Mouse (Mus musculus) urinary bladder, postnatal 0 days (tissue): ENCODE measurements around the gene Pemt. TPM values are rescaled to one million over a fixed set of nuclear protein-coding genes. Genes with fewer than 3 reads are reported as not detected.

Experiments
- polyA plus RNA-seq: library from polyadenylated mRNA; unstranded; fragments of >200 nt; fragmentation: Nextera tagmentation; extraction: Ambion mirVana; gene quantifications from 2 replicates; pipeline ENCODE4 v1.2.1, GENCODE M21; 2015

The Pemt gene
- 6.9 and 8.5 TPM in 2 replicates for polyA plus RNA-seq

GRCm38 (mm10) chr11:60046058-60046735, at the start of gene Pemt:
Gene Pemt (minus strand): TSS chr11:60046489.

DNA sequence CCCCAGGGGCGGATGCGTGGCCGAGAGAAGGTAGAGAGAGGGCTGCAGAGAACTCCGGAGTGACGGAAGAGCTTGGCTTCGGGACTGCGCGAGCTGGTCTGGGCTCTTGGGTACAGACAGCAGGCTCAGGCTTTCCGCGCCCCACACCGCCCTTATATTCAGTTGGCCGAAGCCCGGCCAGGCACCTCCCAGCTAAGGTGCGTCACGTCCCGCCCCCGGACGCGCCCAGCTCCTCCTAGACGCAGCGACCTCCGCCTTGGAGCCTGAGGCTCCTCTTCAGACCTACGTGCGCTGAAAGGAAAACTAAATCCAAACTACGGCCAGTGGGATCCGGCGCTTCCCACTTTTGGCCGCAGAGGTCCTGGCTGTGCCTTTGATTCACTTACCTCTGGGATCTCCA, 81.5 kb downstream of the Pemt start, which contains the start of gene Rasd1:
Gene Rasd1, minus strand, starts transcription at position 127 of the 400 bp plus-strand sequence.

GRCm38 (mm10) chr11:59947752-59948400, 98.4 kb downstream of the Pemt start, which contains the start of gene Med9:
Gene Med9 (plus strand): TSS chr11:59948206.

Other genes starting within 250 kb of the Pemt start
- 15.5 and 19.9 TPM in 2 replicates for gene Flcn, start 236.5 kb downstream of the Pemt start, polyA plus RNA-seq
- gene Nt5m, start 207.0 kb downstream of the Pemt start, polyA plus RNA-seq, result 20.3 and 23.0 TPM in 2 replicates
- 108 and 116 TPM in 2 replicates for gene Cops3, start 206.7 kb downstream of the Pemt start, polyA plus RNA-seq
- 28.6 and 29.7 TPM in 2 replicates for gene Med9, start 98.3 kb downstream of the Pemt start, polyA plus RNA-seq
- 0.45 and 0.60 TPM in 2 replicates for gene Rasd1, start 81.5 kb downstream of the Pemt start, polyA plus RNA-seq
- gene Rai1, start 58.5 kb upstream of the Pemt start, polyA plus RNA-seq, result 16.6 and 18.3 TPM in 2 replicates
- gene Srebf1, start 176.1 kb upstream of the Pemt start, polyA plus RNA-seq, result 51.1 and 51.3 TPM in 2 replicates